Mouse (Mus musculus) mouse trophoblast stem cell (cell line): ENCODE data around the gene Chuk.
"Not testable (repeated sequence)": the region's sequence is repeated elsewhere in the genome, so short reads cannot be mapped to it uniquely, and the experiment has no call there.

ENCODE experiments used
- in situ Hi-C, 2 experiments: fragments of 300-500 bp; cut with MseI, MboI; formaldehyde crosslinking; loops; 2 replicates in 1 of 2; 3 replicates in 1 of 2; pipeline ENCODE4 v1.15.1; 2025

The Chuk gene

DNA sequence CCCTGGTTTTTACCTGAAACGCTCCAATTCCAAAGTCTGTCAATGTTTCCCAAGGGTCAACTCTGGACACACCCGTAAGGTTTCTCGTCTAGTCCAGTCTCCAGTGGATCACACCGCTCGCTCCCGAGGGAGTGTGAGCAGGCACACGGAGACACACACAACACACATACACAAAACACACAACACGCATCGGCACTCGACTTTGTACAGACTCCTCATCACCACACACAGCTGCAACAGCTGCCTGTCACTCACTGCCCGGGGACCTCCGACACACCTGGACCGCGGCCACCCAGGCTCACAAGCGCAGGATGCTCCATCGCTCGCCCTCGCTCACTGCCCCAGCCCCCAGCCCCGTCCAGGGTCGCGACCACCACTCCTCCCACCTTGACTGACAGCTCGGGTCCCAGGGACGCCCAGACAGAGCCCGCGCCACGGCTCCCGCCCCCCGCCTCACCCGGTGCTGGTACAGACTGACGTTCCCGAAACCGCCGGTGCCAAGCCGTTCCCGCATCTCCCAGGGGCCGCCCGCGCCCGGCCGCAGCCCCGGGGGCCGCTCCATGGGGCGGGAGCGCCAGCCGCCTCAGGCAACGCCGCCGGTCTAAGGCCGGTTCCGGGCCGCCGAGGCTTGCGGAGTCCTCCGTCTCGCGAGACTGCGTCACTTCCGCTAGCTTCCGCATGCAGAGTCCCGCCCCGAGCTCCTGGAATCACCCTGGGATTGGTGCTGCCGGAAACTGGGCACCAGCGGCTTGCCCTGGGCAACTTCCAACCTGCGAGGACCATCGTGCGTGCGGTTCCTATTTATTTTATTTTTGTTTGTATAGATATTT lies at the start of gene Chuk:
Gene Chuk, minus strand, starts transcription at position 650 of the 830 bp plus-strand sequence.
- in situ Hi-C loops = no loop called here

DNA sequence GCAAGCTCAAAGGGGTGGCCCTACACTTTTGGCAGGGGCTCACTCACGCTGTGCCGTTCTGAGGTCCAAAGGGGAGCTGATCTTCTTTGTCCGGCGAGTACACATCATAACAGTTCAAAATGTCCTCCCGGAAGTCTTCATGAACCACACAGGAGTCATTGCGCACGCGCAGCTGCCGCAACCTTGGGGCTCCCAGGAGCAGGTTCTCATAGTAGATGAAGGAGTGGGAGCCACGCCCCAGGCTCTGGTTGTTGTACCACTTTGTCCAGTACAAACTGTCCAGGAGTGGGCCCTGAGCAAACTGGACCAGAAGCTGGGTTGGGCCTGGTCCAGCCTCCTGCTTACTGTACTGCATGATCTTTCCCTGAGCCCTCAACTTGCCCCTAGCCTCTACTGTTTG lies 49.7 kb upstream of the Chuk start:
- in situ Hi-C loops = no loop called here

DNA sequence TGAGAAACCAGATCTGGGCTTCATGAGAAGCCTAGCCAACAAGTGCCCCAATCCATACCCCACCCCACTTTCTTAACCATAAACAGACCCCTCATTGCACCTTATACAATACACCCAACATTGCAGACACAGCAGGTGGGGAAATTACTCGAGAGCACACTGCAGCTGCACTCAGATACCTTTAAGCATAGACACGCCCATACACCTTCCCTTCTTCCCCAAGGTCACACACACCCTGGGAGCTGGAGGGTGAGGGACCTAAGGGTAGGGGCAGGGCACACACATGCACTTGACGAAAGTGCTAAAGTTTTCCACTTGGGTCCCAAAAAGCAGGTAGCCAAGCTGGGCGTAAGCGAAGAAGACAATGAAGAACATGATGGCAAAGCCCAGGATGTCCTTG lies 46.5 kb upstream of the Chuk start:
- in situ Hi-C loops = no loop called here

DNA sequence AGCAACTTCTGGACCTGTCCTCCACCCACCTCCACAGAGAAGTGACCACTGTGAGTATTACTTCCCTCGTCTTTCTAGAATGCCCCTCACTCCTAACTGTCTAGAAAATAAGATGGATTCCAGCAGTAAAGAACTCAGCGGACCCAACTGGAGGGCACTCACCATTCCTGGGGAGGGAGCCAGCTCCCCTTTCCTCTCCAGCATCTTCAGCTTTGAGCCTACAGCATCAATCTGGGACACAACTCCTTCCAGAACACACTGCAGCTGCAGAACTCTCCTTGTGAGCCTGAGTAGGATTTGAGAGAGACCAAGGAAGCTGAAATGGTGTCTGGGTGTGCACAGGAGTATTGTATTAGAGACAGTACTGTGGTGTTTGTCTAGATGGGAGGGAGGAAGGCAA lies 41.7 kb upstream of the Chuk start:
- in situ Hi-C loops = no loop called here

DNA sequence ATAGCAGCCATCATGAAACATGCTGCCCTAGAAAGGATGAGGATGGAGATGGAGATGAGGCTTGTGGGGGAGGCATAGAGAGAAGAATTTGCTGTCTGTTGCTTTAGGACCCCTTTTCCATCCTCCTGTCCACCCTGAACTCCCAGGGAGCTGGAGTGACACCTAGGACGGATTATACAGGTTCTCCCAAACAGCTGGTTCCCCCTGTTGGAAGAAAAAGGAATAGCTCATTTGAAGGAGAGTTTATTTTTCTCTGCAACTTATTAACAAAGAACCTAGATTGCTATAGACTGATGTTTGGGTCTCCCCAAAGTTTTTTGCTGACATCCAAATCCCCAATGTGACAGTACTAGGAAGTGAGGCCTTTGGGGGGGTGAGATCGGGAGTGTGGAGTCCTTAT lies 41.1 kb upstream of the Chuk start:
- in situ Hi-C loops = no loop called here

DNA sequence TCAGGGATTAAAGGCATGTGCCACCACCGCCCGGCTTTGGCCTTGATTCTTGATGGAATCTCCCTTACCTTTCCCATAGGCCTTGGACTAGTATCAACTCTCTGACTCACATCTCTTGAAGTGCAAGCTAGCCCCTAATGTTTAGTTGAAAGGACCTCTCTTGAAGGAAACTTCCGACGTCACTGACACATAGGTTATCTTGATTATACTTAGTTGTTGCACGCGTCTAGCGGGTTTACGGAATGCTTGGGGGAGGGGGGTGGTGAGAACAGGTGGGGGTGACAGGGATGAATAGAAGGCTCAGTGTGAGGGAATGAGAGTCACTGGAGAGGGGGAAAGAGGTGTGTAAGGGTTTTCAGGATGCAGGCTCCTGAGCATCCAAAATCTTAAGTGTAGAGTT lies 39.7 kb upstream of the Chuk start:
- in situ Hi-C loops = no loop called here

DNA sequence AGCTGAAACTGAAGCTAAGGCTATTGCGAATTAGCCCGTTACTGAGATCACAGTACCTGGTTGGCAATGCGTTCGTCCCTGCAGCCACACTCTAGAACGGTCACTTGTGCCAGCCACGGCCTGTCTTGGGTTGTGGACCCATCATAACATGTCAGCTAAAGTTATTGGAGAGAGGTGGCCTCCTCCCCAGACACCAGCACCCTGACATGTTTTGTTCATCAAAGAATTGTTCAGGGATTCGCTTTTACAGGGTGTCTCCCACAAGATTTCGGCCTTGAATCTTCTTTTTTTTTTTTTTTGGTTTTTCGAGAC lies 39.2 kb upstream of the Chuk start:
- in situ Hi-C loops = no loop called here

DNA sequence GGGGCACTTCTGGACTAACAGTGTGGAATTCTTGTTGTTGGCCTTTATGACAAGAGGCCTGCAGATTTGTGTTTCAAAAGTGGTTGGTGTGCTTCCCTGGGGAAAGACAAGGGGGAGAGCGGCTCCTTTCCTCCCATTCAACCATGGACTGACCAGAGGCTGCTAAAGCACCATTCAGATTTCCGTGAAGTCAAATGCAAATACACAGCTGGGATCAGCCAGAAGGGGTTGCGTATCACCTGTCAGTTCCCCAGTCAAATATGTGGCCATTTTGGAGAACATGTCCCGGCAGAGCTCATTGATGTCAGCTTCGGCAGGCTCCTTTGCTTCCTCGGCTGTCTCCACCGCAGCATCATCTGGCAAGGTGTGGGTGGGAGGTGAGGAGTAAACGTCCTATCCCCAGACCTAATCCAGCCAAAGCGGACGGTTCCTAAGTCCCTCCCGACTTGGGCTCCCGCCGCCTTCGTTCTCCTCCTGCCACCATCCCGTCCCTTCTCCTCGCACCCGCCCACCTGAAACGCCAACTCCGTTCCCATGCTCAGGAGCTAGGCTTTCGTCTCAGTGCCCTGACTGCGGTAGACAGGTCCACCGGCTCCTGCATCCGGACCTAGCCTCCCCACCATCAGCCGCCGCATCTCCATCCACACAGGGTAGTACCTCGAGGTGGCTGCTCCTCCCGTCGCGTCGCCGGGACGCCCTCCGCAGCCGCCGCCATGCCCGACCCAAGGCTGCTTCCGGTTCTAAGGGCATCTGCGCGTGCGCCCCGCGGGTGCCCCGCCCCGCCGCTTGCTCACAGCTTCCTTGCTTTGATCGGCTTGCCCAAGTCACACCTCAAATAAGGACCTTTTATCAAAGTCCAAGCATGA lies 38.7 kb upstream of the Chuk start, which contains the start of gene Bloc1s2:
Gene Bloc1s2, minus strand, starts transcription at position 745 of the 866 bp plus-strand sequence.
- in situ Hi-C loops = no loop called here

DNA sequence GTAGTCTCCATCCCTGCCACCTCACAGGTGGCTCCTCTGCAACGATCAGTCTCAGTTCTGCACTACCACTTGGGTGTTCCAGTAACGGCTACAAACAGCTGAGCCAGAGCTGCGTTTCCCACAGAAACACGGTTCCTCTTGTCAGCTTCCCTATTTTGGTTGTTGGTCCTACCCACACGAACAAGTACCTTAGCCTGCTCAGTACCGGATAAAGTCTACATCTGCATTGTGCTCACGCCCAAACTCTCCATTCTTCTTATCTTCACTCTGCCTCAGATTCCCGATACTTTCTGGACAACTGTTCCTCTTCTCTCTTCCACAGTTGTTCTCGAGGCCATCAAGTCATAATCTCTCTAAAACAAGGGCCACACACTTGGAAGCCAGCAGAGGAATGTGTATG lies 37.1 kb upstream of the Chuk start:
- in situ Hi-C loops = no loop called here

DNA sequence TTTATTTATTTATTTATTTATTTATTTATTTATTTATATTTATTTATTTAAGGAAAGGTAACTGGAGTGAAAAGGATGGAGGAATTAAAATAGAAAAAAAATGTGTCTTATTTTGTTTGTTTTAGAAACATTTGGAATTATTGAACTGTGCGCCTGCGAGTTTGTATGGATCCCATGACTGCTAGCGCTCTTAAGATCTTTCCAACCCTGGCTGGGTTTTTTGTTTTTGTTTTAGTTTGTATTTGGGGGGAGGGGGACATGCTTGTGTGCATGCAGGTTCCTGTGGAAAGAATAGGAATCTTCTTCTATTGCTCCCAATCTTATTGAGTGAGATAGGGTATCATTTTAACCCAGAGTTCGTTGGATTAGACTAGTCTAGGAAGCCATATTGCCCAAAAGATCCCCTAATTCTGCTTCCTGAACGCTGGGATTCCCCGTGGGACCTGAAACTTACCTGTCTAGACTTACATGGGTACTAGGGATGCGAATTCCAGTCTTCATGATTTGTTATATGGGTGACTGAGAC lies 28.7 kb upstream of the Chuk start:
- in situ Hi-C loops = no loop called here

DNA sequence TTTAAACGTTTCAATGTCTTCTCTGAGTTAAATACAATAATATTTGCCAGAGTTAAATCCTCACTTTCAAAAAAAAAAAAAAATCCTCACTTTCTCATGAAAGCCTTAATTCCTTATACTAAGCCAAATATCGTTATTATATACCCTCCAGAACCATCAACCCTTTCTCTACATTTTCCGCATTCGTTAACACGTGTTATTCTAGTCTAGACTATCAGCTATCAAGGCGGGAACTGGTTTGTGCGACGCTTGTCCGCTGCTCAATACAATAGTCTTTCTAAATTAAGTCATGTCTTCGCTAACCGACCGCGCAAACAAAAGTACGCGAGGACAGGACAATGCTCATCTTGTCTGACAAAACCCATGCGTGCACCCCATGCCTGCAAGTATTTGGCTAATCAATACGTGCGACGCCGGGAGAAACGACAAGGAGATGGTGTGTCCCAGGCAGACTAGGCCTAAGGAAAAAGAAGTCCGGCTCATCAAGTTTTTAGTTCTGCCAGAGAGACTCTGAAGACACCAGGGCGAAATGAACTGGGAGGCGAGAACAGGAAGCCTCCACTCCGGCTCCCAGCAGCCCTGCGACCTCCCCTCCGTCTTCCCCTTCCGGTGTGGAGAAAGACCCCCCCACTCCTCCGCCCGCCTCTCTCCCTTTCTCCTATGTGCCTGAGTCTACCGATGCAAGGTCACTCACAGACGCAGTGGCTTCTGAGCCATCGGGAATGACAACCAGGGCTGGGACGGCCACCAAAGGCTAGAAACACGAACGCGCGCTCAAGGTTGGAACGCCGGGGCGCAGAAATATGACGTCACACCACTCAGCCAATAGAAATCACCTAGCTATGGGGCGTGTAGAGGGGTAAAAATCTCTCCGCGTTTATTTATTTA lies 28.0 kb upstream of the Chuk start, which contains the start of gene Cwf19l1:
Gene Cwf19l1, minus strand, starts transcription at position 805 of the 888 bp plus-strand sequence.
- in situ Hi-C loops = no loop called here

DNA sequence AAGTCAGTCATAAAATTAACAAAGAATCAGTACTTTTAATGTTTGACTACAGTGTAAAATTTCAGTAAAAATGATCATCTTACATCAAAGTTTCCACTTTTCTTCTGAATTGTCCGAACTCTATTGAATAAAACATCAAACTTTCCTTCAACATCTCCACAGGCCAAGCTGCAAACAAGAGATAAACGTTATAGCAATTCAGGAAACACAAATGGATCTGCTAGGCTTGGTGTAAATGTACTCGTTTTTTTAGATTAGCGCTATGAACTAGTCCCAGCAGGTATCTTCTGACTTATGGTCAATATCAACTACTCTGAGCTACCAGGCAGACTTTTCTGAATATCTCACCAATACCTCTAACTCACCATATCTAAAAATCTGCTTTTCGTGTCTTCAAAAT lies 25.6 kb upstream of the Chuk start:
- in situ Hi-C loops = no loop called here

DNA sequence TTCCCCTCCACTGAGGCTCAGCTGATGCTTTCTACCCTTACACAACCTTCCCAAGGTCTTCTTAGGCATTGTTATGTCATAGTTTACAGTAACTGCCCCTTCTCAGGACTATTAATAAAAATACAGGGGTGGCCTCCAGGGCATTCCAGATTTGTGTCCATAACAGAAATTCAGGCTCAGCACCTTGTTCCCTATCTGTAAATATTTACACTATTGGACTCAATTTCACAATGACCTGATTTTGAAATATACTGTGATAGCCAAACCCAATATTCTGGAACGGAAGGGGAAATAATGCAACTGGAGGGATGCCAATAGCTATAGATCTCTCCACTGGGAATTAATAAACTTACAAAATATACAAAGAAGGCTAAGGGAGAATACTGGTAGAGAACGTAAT lies 21.3 kb upstream of the Chuk start:
- in situ Hi-C loops = no loop called here

DNA sequence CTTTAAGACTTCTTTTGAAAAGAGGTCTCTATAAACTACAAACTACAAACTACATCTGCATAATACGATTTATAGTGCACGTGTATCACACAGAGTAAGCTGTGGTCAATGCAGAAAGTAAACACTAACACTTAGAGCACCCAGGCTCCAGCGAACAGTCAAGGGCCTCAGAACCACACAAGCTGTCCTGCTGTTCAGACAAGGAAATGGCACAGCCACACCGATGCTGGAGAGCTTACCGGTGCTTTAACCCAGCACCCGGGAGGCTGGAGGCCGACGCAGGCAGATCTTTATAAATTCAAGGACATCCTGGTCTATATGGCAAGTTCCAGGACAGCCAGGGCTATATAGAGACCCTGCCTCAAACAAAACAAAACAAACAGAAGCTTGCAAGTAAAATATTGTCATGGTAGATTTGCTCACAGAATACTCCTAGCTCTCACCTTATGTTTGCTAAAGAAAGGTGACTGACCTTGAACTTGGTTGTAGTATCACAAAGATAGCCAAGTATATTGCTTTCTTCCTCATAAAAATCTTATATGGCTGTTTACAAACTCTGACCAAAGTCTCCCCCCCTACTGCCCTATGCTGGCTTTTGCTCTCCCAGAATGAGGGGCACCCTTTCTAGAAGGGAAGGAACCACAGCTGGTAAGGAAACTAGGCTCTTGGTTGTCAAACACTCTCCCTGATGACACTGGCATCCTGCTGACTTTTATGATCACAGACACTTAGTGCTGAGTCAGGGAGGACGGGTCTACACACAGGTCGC lies 20.6 kb upstream of the Chuk start:
- in situ Hi-C loops = no loop called here

DNA sequence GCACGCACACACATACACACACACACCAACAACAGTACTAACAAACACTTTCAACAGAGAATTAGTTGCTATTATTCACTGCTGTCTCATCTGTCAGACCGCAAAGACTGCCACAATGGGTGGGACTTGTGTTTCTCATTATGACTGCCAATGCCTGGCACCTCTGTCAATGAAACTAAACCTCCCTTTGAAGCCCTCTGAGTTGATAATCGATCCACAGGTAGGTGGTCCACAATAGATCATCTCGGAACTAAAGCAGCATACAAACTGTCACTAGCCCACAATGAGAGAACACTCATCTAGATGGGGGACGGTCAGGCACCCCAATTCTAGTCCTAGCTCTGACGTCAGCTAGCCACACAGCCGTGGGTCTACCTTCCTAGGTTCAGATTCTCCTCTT lies 13.9 kb upstream of the Chuk start:
- in situ Hi-C loops = no loop called here

DNA sequence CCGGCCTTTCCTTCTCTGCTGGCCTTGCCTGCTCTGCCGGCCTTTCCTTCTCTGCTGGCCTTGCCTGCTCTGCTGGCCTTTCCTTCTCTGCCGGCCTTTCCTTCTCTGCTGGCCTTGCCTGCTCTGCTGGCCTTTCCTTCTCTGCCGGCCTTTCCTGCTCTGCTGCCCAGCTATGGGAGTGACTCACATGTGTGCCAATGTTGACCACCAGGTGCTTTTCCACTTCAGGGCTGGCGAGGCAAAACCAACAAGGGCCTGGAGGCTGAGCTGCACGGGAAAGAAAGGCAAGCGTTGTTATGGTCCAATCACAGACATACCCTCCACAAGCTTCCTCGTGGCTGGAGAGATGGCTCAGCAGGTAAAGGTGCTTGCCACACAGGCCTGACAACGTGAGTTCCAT lies 13.4 kb upstream of the Chuk start:
- in situ Hi-C loops = not testable (repeated sequence)

DNA sequence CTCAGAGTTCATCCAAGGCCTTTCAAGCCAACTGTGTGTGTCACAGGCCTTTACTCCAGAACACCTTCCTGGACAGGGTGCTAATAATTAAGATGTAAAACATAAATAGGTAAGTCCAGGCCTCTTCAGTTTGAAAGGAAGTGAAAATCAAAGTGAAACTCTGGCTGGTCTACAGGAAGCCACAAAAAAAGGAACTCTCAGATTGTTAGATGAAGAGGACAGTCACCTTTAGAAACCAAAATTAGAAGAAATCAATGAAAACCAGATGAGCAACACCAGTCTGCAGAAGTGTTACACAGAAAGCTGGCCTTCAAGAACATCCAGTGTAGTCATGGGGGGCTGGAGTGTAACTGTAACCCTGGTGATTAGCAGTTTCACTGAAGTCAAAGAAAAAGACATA lies 10.5 kb upstream of the Chuk start:
- in situ Hi-C loops = no loop called here

DNA sequence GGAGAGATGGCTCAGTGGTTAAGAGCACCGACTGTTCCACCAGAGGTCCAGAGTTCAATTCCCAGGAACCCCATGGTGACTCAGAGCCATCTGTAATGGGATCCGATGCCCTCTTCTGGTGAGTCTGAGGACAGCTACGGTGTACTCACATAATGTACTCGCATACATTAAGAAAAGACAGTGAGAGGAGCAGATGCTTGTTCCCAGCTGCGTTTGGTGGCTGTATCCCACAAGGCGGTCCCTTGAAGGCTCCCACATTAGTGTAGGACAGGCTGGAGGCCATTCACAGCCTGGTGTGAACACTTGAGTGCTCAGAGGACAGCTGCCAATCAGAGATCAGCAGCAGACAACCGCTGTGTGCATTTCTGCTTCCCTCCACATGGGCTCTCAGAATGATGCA lies 4.4 kb upstream of the Chuk start:
- in situ Hi-C loops = no loop called here

DNA sequence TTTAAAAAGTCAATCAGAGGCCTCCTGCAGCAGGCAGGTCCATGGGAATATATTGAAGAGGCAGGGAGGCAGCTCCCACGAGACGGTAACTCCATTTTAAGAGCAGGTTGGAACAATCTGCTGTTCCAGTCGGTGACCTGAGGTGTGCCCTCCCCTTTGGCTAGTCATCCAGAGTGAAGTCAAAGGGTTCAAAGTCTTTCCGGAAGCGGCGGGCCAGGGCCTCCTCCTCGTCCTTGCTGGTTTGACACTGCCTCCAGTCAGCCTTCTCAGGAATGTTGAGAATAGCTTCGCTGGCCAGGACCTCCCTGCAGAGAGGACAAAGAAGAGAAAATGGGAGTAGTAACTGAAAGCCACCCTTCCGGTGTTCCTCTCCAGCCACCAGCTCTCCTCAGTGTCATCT lies 3.1 kb upstream of the Chuk start:
- in situ Hi-C loops = no loop called here

DNA sequence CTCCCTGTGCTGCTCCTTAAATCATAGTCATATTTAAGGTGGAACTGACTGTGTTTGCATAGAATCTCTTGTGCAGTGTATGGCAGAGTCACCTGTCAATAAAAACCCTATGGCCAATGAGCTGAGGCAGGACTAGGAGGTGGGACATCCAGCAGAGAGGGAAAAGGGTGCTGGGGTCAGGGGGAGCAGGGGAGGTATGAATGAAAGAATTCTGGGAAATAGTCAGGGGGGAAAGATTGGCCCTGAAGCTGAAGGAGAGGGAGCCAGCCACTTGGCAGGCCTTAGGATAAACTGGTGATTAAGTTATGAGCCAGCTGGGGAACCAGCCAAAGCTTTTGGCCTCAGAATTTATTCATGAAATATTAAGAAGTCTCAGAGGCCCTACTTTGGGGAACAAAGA lies 1.7 kb upstream of the Chuk start:
- in situ Hi-C loops = no loop called here
